In genomic region chr15:82159471-82159870, GRCm38 (mm10) we compare ENCODE assay signal across 23 mouse cellular contexts. TPM values are rescaled to one million over a fixed set of nuclear protein-coding genes. Genes with fewer than 3 reads are reported as not detected.
DNase-seq lines count a peak whose midpoint lies in the region; ATAC-seq and TF ChIP-seq lines count a peak whose summit lies in the region.
"Had no signal": no experiment of that assay in that cellular context is flagged by ENCODE, and none has a peak within 500 bp of the region (broad histone marks: within the 10 kb centered on the region; RNA-seq: fewer than 3 reads in every experiment).

No protein-coding gene starts in this region.

- H3K4me2 ChIP-seq in embryonic facial prominence, embryonic 13.5 days = no peak overlapping the region
- H3K4me2 ChIP-seq in lung, embryonic 15.5 days = no peak overlapping the region
- no peak overlapping the region for H3K4me2 ChIP-seq in embryonic facial prominence, embryonic 15.5 days (replicated peaks)
- H3K4me2 ChIP-seq in myocyte (ENCODE audit: low read depth) = no peak overlapping the region
- no peak overlapping the region for H3K4me2 ChIP-seq in midbrain, embryonic 14.5 days (ENCODE audit: low read length)
- H3K4me2 ChIP-seq: forebrain, embryonic 12.5 days; heart, embryonic 12.5 days; hindbrain, embryonic 15.5 days had no signal

- no peak overlapping the region for H3K4me3 ChIP-seq in embryonic facial prominence, embryonic 13.5 days
- no peak overlapping the region for H3K4me3 ChIP-seq in embryonic facial prominence, embryonic 10.5 days
- H3K4me3 ChIP-seq in lung, embryonic 15.5 days = no peak overlapping the region
- H3K4me3 ChIP-seq in embryonic facial prominence, embryonic 15.5 days (replicated peaks) = no peak overlapping the region
- H3K4me3 ChIP-seq in myocyte = no peak overlapping the region
- H3K4me3 ChIP-seq in midbrain, embryonic 14.5 days (replicated peaks; ENCODE audit: low read depth, low read length) = no peak overlapping the region
- H3K4me3 ChIP-seq: forebrain, embryonic 12.5 days; heart, embryonic 12.5 days; hindbrain, embryonic 15.5 days had no signal

- peaks cover 100% of the 10 kb centered on the region for H3K79me2 ChIP-seq in myocyte (ENCODE audit: control insufficient read depth, insufficient read depth)

- H3K9ac ChIP-seq in embryonic facial prominence, embryonic 13.5 days = no peak overlapping the region
- H3K9ac ChIP-seq in lung, embryonic 15.5 days = no peak overlapping the region
- no peak overlapping the region for H3K9ac ChIP-seq in embryonic facial prominence, embryonic 15.5 days
- no peak overlapping the region for H3K9ac ChIP-seq in midbrain, embryonic 14.5 days (replicated peaks; ENCODE audit: low read length)
- H3K9ac ChIP-seq: forebrain, embryonic 12.5 days; heart, embryonic 12.5 days; hindbrain, embryonic 15.5 days; liver, postnatal 0 days had no signal

- peaks cover 4% of the 10 kb centered on the region; the same call in 1 of the 2 replicates for H3K36me3 ChIP-seq in embryonic facial prominence, embryonic 13.5 days
- peaks cover 39% of the 10 kb centered on the region for H3K36me3 ChIP-seq in embryonic facial prominence, embryonic 10.5 days (replicated peaks)
- H3K36me3 ChIP-seq in lung, embryonic 15.5 days = no peaks in the 10 kb centered on the region
- H3K36me3 ChIP-seq in embryonic facial prominence, embryonic 15.5 days = no peaks in the 10 kb centered on the region
- H3K36me3 ChIP-seq in myocyte (ENCODE audit: control insufficient read depth, insufficient read depth) = no peaks in the 10 kb centered on the region
- H3K36me3 ChIP-seq in midbrain, embryonic 14.5 days (ENCODE audit: control insufficient read depth, insufficient read depth, low read length) = no peaks in the 10 kb centered on the region
- H3K36me3 ChIP-seq: heart, embryonic 12.5 days; hindbrain, embryonic 15.5 days had no signal

- no peak overlapping the region for H3ac ChIP-seq in myocyte (ENCODE audit: control insufficient read depth, insufficient read length)

- no peak for ATAC-seq in embryonic facial prominence, embryonic 13.5 days (ENCODE audit: insufficient number of reproducible peaks, insufficient read depth, low FRiP score, low TSS enrichment, low read depth)
- no peak for ATAC-seq in lung, embryonic 15.5 days (ENCODE audit: borderline replicate concordance, extremely low read depth, low FRiP score, low TSS enrichment)
- ATAC-seq in embryonic facial prominence, embryonic 15.5 days (ENCODE audit: insufficient number of reproducible peaks, low FRiP score, low TSS enrichment, low read depth) = no peak
- ATAC-seq in midbrain, embryonic 14.5 days (ENCODE audit: low FRiP score, low TSS enrichment) = no peak
- ATAC-seq: liver, postnatal 0 days; midbrain, embryonic 16.5 days; Patski had no signal

- 74% methylated on average over 9 of the region's 9 CpGs for WGBS in embryonic facial prominence, embryonic 13.5 days
- 82% methylated on average over 9 of the region's 9 CpGs for WGBS in embryonic facial prominence, embryonic 10.5 days
- WGBS in lung, embryonic 15.5 days = 76% methylated on average over 9 of the region's 9 CpGs
- 73% methylated on average over 9 of the region's 9 CpGs for WGBS in embryonic facial prominence, embryonic 15.5 days
- 79% methylated on average over 9 of the region's 9 CpGs for WGBS in midbrain, embryonic 14.5 days

- TF ChIP-seq POLR2A in myocyte (IDR thresholded peaks at IDR 0.05; ENCODE audit: insufficient read length, low read depth) = no peak

- peak overlapping the region; percentile 84; the same call in 1 of the 2 replicates for H3K27ac ChIP-seq in embryonic facial prominence, embryonic 13.5 days
- H3K27ac ChIP-seq in embryonic facial prominence, embryonic 10.5 days (replicated peaks) = no peak overlapping the region
- peak overlapping the region; percentile 74 for H3K27ac ChIP-seq in lung, embryonic 15.5 days
- peak overlapping the region; percentile 85 for H3K27ac ChIP-seq in embryonic facial prominence, embryonic 15.5 days (replicated peaks)
- H3K27ac ChIP-seq in midbrain, embryonic 14.5 days (replicated peaks; ENCODE audit: low read depth, low read length) = no peak overlapping the region
- H3K27ac ChIP-seq: forebrain, embryonic 12.5 days; hindbrain, embryonic 15.5 days had no signal

- no peaks in the 10 kb centered on the region for H3K27me3 ChIP-seq in embryonic facial prominence, embryonic 13.5 days
- H3K27me3 ChIP-seq in embryonic facial prominence, embryonic 10.5 days (replicated peaks; ENCODE audit: low read depth, poor library complexity, severe bottlenecking) = no peaks in the 10 kb centered on the region
- H3K27me3 ChIP-seq in lung, embryonic 15.5 days = no peaks in the 10 kb centered on the region
- no peaks in the 10 kb centered on the region for H3K27me3 ChIP-seq in embryonic facial prominence, embryonic 15.5 days
- H3K27me3 ChIP-seq in myocyte (ENCODE audit: control insufficient read depth, insufficient read depth, insufficient read length) = no peaks in the 10 kb centered on the region
- no peaks in the 10 kb centered on the region for H3K27me3 ChIP-seq in midbrain, embryonic 14.5 days (ENCODE audit: control insufficient read depth, insufficient read depth, low read length)
- H3K27me3 ChIP-seq: forebrain, embryonic 12.5 days; heart, embryonic 12.5 days; hindbrain, embryonic 15.5 days; Patski had no signal

- no peak for DNase-seq in embryonic facial prominence, embryonic 10.5 days (ENCODE audit: low spot score)
- no peak for DNase-seq in lung, postnatal 4 days
- DNase-seq in layer of hippocampus, adult 11-12 months (ENCODE audit: low spot score) = no peak
- no peak for DNase-seq in midbrain, embryonic 14.5 days
- DNase-seq: adrenal gland, postnatal 10 days; cerebellum, postnatal 14 days; gastrocnemius, postnatal 10 days; heart, adult 11 months; heart, postnatal 14 days; kidney, adult 18-20 months; kidney, postnatal 25 days; liver, postnatal 0 days; right cerebral cortex, adult 18-20 months; thymus, adult 2 months had no signal

- peaks cover 62% of the 10 kb centered on the region for H3K4me1 ChIP-seq in embryonic facial prominence, embryonic 13.5 days
- H3K4me1 ChIP-seq in embryonic facial prominence, embryonic 10.5 days = peaks cover 69% of the 10 kb centered on the region
- peaks cover 67% of the 10 kb centered on the region for H3K4me1 ChIP-seq in lung, embryonic 15.5 days
- peaks cover 63% of the 10 kb centered on the region for H3K4me1 ChIP-seq in embryonic facial prominence, embryonic 15.5 days
- peaks cover 13% of the 10 kb centered on the region; the same call in 1 of the 2 replicates for H3K4me1 ChIP-seq in midbrain, embryonic 14.5 days (ENCODE audit: control insufficient read depth, insufficient read depth, low read length)

- H3K9me3 ChIP-seq in embryonic facial prominence, embryonic 13.5 days = no peaks in the 10 kb centered on the region
- no peaks in the 10 kb centered on the region for H3K9me3 ChIP-seq in embryonic facial prominence, embryonic 10.5 days
- no peaks in the 10 kb centered on the region for H3K9me3 ChIP-seq in lung, embryonic 15.5 days
- H3K9me3 ChIP-seq in embryonic facial prominence, embryonic 15.5 days (replicated peaks) = no peaks in the 10 kb centered on the region
- H3K9me3 ChIP-seq in midbrain, embryonic 14.5 days (ENCODE audit: control insufficient read depth, low read length) = no peaks in the 10 kb centered on the region
- H3K9me3 ChIP-seq: forebrain, embryonic 12.5 days; heart, embryonic 12.5 days; hindbrain, embryonic 15.5 days had no signal

TF ChIP-seq in myocyte, 11 proteins besides CTCF, POLR2A, EP300 and RAD21 (continues in another document):
- no peak for TF ChIP-seq USF1 (IDR thresholded peaks at IDR 0.05; ENCODE audit: low read depth)
- no peak for TF ChIP-seq CEBPB (IDR thresholded peaks at IDR 0.05; ENCODE audit: insufficient read depth, poor library complexity, severe bottlenecking)
- no peak for TF ChIP-seq TCF12 (IDR thresholded peaks at IDR 0.05; ENCODE audit: insufficient read depth, poor library complexity, severe bottlenecking)
- TF ChIP-seq MYOG (IDR thresholded peaks at IDR 0.05; ENCODE audit: control insufficient read depth in 1 of 3, insufficient read depth in 1 of 3, insufficient read length in 2 of 3, low read depth in 2 of 3) = peak in 1 of 3 experiments; percentile 41
- no peak for TF ChIP-seq MAX (IDR thresholded peaks at IDR 0.05; ENCODE audit: low read depth)
- peak; percentile 54 for TF ChIP-seq POLR2AphosphoS2 (IDR thresholded peaks at IDR 0.05; ENCODE audit: insufficient read length, low read depth)
- no peak for TF ChIP-seq E2F4 (IDR thresholded peaks at IDR 0.05; ENCODE audit: insufficient read depth)
- TF ChIP-seq MYOD1 (IDR thresholded peaks at IDR 0.05; ENCODE audit: control insufficient read depth in 1 of 3, insufficient read length in 2 of 3, low read depth in 2 of 3) = peak in 2 of 3 experiments; percentile 13 to 65

RNA-seq across cellular contexts. Expression of gene Srebf2, which starts 12.5 kb away (rescaled TPM):
- polyA plus RNA-seq in embryonic facial prominence, embryonic 13.5 days (2015; fragmentation: Nextera tagmentation; extraction: Ambion mirVana) = 146 and 160 TPM in 2 replicates
- 172 and 192 TPM in 2 replicates for polyA plus RNA-seq in embryonic facial prominence, embryonic 10.5 days (2016; fragmentation: Nextera tagmentation; extraction: Ambion mirVana)
- 126 and 132 TPM in 2 replicates for polyA plus RNA-seq in lung, embryonic 15.5 days (2015; fragmentation: Nextera tagmentation; extraction: Ambion mirVana)
- polyA plus RNA-seq in embryonic facial prominence, embryonic 15.5 days (2015; fragmentation: Nextera tagmentation; extraction: Ambion mirVana) = 159 and 162 TPM in 2 replicates
- 285 TPM for polyA plus RNA-seq in myocyte (2012; fragmentation: generic; extraction: Trizol)
- 132 and 158 TPM in 2 replicates for polyA plus RNA-seq in midbrain, embryonic 14.5 days (2014; fragmentation: Nextera tagmentation; extraction: Ambion mirVana)

RNA-seq across cellular contexts. Expression of gene Ccdc134, which starts 31.7 kb away (rescaled TPM):
- polyA plus RNA-seq in embryonic facial prominence, embryonic 13.5 days (2015; fragmentation: Nextera tagmentation; extraction: Ambion mirVana) = 22.7 and 26.8 TPM in 2 replicates
- polyA plus RNA-seq in embryonic facial prominence, embryonic 10.5 days (2016; fragmentation: Nextera tagmentation; extraction: Ambion mirVana) = 23.4 and 24.2 TPM in 2 replicates
- polyA plus RNA-seq in lung, embryonic 15.5 days (2015; fragmentation: Nextera tagmentation; extraction: Ambion mirVana) = 19.4 and 20.9 TPM in 2 replicates
- polyA plus RNA-seq in embryonic facial prominence, embryonic 15.5 days (2015; fragmentation: Nextera tagmentation; extraction: Ambion mirVana) = 27.6 and 31.1 TPM in 2 replicates
- 82.1 TPM for polyA plus RNA-seq in myocyte (2012; fragmentation: generic; extraction: Trizol)
- 10.0 and 11.0 TPM in 2 replicates for polyA plus RNA-seq in midbrain, embryonic 14.5 days (2014; fragmentation: Nextera tagmentation; extraction: Ambion mirVana)

RNA-seq across cellular contexts. Expression of gene Shisa8, which starts 53.1 kb away (rescaled TPM):
- polyA plus RNA-seq in embryonic facial prominence, embryonic 13.5 days (2015; fragmentation: Nextera tagmentation; extraction: Ambion mirVana) = 0.18 and 0.50 TPM in 2 replicates
- 0.35 and 0.38 TPM in 2 replicates for polyA plus RNA-seq in embryonic facial prominence, embryonic 10.5 days (2016; fragmentation: Nextera tagmentation; extraction: Ambion mirVana)
- 1.1 and 1.3 TPM in 2 replicates for polyA plus RNA-seq in lung, embryonic 15.5 days (2015; fragmentation: Nextera tagmentation; extraction: Ambion mirVana)
- 1.5 and 2.9 TPM in 2 replicates for polyA plus RNA-seq in embryonic facial prominence, embryonic 15.5 days (2015; fragmentation: Nextera tagmentation; extraction: Ambion mirVana)
- 0.13 TPM for polyA plus RNA-seq in myocyte (2012; fragmentation: generic; extraction: Trizol)
- polyA plus RNA-seq in midbrain, embryonic 14.5 days (2014; fragmentation: Nextera tagmentation; extraction: Ambion mirVana) = 0.70 and 1.5 TPM in 2 replicates

Comparison
In these comparisons a context has a peak if more than half of its experiments do, and no peak if none do; other contexts are left out.
1. H3K27ac ChIP-seq: peak in embryonic facial prominence, embryonic 13.5 days (single experiment), lung, embryonic 15.5 days (single experiment) and embryonic facial prominence, embryonic 15.5 days (single experiment); none in embryonic facial prominence, embryonic 10.5 days (single experiment) and midbrain, embryonic 14.5 days (single experiment).